Mouse (Mus musculus) natural killer cell, adult 2 months (primary cell): ENCODE measurements around the gene Foxp1.

Source experiments
- DNase-seq, 2 experiments: peaks; one replicate each; pipeline ENCODE4 v3.0.0; 2022; ENCODE audit warnings: low spot score in 2 of 2

Gene Foxp1

DNA sequence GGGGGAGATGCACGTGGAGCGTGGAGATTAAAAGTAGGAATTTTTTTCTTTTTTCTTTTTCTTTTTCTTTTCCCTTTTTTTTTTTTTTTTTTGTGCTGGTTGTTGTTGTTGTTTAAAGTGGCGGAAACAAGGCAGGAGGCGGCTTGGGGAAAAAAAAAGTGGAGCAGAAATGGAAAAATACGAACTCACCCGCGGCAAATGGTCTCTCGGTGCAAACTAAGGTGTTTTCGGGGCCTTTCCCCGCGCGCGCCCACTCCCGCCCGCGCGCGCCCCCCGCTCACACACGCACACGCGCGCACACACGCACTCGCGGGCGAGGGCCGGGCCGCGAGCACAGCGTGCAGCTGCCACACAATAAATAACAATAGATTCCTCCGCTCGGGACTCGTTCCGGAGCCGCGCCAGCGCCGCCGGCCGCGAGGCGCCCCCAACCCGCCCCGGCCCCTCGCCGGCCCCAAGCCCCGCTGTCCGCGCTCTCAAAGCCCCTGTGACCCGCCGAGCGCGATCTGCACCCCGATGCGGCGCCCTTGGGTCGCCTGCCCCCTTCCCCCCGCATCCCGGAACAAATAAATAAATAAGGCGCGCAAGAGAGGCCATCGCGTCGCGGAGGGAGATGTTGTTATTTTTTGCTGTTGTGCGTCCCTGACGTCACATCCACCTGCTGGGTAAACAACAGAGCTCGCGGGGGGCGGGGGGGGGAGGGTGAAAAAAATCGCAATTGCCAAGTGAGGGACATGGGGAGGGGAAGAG lies at the start of gene Foxp1:
Gene Foxp1, minus strand, starts transcription at position 363 of the 750 bp plus-strand sequence.
- peak; percentile 79 to 83 for DNase-seq

DNA sequence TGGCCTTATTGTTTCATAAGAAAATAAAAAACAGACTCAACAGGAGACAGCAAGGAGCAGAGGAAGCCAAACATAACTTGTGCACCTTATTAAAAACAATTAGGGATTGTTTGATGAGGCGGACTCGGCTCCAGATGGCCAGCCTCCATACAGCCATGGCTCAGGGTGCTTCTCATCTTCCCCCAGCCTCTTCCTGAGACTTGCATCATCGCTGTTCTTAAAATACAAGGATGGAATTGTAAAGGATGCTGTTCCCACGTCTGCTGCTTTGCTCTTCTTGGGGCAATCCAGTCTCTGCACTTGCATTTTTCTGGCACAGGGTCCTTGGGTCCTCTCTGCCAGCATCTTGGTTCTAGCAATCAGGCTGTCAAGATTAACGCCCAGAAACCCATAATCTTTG lies 49.5 kb upstream of the Foxp1 start:
- DNase-seq, result no peak

DNA sequence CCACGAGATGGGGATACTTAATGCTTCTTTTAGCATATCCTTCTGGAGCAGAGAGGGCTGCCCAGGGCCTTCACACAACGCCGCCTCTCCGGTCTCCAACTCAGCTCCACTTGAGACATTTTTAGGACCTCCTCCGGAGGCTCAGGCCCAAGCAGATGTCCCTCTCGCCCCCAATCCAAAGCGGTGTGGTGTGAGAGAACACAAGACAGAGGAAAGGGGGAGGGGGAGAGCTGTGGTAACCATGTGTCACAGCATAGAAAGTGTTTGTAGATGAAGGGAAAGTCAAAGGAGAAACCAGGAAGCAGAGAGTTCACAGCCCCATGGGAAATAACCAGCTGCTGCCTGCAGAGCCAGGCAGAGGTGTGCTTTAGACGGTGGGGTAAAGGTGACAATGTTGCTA lies 44.4 kb upstream of the Foxp1 start:
- DNase-seq, result no peak

GRCm38 (mm10) chr6:99564766-99565165 lies 42.2 kb upstream of the Foxp1 start:
- no peak for DNase-seq

GRCm38 (mm10) chr6:99556950-99557349 lies 34.4 kb upstream of the Foxp1 start:
- DNase-seq, result no peak

DNA sequence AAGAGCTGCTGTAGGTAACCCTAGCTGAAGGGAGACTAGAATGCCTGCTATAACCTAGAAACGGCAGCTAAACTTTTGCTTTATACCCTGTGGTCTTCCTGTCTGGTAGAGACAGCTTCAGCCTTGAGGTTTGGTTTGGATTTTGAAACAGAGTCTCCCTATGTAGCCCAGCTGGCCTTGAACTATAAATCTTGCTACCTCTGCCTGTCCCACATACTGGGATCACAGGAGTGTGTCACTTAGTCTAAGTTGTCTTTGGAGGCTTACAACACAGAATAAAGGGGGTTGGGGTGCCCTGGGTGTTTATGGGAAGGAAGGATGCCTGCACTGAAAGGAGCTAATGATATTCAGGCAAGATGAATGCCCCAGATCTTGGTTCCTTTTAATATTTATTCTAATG lies 30.3 kb upstream of the Foxp1 start:
- no peak for DNase-seq

GRCm38 (mm10) chr6:99546416-99546815 lies 23.9 kb upstream of the Foxp1 start:
- no peak for DNase-seq

GRCm38 (mm10) chr6:99545437-99545836 lies 22.9 kb upstream of the Foxp1 start:
- no peak for DNase-seq

DNA sequence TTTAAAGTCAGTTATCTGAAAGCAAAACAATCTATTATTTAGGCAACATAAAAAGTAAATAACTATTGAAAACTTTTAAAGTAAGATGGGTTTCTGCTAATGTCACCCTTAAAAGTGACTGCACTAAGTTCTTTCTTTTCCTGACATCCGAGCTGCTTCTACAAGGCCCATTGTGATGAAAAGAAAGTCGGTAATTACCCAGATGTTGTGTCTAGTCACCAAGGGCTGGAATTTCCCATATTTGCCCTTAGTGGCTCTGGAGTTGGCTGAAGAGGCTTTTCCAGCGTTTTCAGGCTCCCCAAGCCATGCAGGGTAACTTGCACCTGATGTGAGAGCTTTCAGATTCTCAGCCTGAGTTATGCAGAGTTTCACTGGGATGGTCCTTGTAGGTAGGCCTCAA lies 18.6 kb upstream of the Foxp1 start:
- DNase-seq, result no peak

- DNase-seq, result no peak
Measured at GRCm38 (mm10) chr6:99540653-99541052, 18.1 kb upstream of the Foxp1 start.

DNA sequence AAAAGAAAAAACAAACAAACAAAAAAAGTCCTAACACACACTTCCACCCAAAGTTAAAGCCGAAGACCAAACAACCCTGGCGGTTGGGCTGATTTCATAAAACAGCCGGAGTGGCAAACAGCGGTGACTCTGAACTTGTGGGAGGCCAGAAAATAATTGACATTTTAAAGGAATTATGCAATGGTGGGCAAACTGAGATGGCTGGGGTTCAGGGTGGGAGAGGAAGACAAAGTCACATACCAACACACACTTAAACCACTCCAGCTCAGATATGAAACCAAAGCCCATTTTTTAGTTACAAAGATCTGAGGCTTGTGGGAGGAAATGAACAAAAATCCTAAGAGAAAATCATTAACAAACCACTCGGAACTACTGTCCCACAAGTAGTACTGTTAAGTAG lies 17.6 kb upstream of the Foxp1 start:
- DNase-seq, result no peak

- no peak for DNase-seq
Measured at GRCm38 (mm10) chr6:99538194-99538941, 15.8 kb upstream of the Foxp1 start.

- no peak for DNase-seq
Measured at GRCm38 (mm10) chr6:99534211-99534745, 11.8 kb upstream of the Foxp1 start.

DNA sequence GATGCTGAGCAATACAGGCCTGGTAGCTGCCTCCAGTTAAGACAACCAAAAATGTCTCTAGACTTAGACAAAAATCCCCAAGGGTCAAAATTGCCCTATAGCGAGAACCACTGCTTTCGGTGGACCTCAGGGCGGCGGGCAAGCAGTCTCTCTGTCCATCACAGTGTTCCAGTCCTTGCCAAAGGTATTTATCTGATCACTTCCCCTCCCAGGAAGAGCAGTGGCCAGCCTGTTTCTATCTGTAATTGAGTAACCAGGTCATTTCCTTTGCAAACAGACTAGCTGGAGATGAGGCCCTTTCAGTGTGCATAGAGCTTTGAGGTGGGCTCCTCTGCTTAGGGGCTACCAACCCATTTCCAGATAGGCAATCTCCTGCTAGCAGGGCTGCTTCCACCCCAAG lies 9.9 kb upstream of the Foxp1 start:
- DNase-seq, result no peak

DNA sequence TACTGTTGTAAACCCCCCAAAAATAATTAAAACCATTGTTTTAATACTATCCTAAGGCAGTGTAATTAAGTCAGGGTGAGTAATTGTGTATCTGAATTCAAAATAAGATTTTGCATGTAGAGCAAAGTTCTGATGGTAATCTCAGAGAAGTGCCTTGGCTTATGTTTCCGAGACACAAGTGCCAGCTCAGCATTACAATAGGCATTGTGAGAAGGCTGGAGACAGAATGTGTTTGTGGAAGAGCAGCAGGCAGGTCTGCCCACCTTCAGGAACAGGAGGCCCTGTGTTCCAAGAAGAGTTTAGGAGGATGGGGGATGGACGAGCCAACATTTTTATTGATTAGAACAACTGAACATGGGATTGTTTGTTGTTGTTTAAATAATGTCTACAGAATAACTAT lies 6.5 kb upstream of the Foxp1 start:
- DNase-seq, result no peak

GRCm38 (mm10) chr6:99527457-99528105 lies 5.1 kb upstream of the Foxp1 start:
- DNase-seq, result no peak

DNA sequence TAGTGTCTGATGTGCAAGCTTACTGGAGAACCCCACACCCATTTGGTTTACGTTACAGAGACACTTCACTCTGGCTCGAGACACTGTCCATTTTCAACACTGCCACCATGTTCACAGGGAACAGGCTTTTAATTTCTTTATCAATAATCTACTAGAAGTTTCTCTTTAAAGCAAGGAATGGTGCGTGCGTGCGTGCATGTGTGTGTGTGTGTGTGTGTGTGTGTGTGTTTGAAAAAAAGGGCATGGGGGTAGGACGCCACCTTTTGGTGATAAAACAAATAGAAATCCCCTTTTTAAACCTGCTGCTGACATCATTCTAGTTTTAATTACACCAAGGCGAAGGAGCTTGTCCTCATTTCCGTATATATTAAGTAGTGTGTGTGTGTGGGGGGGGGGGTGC lies 2.8 kb upstream of the Foxp1 start:
- DNase-seq, result peak; percentile 24 to 32

GRCm38 (mm10) chr6:99523679-99524370 lies 1.3 kb upstream of the Foxp1 start:
- no peak for DNase-seq

DNA sequence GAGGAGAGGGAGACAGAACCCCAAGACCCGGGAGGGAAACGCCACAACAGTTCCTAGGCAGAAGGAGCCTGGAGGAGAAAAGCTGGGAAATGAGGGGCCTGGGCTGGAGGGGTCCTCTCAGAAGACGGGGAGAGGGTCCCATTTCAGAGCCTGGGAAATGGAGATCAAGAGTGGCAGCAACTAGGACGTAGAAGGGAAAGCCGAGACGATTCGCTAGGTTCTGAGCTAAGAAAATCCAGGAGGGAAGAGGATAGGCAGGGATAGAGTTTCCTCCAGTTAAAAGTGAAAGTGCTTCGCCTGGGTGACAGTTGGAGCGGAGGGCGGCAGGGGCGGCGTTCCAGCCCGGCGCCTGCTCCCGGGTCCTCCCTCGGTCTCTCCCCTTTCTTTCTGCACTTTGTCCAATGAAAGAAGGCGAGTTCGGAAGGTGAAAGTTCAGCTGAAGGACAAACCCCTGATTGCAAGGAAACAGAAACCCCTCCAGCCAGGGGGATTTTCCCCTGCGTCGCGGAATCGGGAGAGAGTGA lies 650 bp upstream of the Foxp1 start:
- DNase-seq, result peak; percentile 28 to 34

- DNase-seq, result peak; percentile 20 to 34
Measured at GRCm38 (mm10) chr6:99521641-99522358, 721 bp downstream of the Foxp1 start.
